Mouse (Mus musculus) lung, embryonic 15.5 days (tissue): ENCODE results near the gene Sptan1. TPM values are rescaled to one million over a fixed set of nuclear protein-coding genes. Genes with fewer than 3 reads are reported as not detected.
"Not testable (repeated sequence)": the region's sequence is repeated elsewhere in the genome, so short reads cannot be mapped to it uniquely, and the experiment has no call there.

ENCODE experiments used
- ATAC-seq: fragments of 200-750 bp; cut with Nextera tagmentation; 2 replicates; pipeline ENCODE4 v1.8.0; 2017; ENCODE audit warnings: moderate number of reproducible peaks, borderline replicate concordance; ENCODE audit not compliant: low FRiP score, low TSS enrichment; ENCODE audit errors: extremely low read depth
- H3K27ac ChIP-seq: fragments of 300-500 bp; sonication (generic); 2 replicates; pipeline ENCODE4 v1.5.1; 2015; ENCODE audit warnings: moderate library complexity, mild to moderate bottlenecking, inconsistent platforms
- H3K27me3 ChIP-seq: fragments of 300-500 bp; sonication (generic); 2 replicates; pipeline ENCODE4 v1.6.1; 2015; ENCODE audit warnings: inconsistent platforms
- H3K36me3 ChIP-seq: fragments of 300-500 bp; sonication (generic); 2 replicates; pipeline ENCODE4 v1.6.1; 2015; ENCODE audit warnings: inconsistent platforms
- H3K4me1 ChIP-seq: fragments of 300-500 bp; sonication (generic); 2 replicates; pipeline ENCODE4 v1.6.1; 2015; ENCODE audit warnings: inconsistent platforms
- H3K4me2 ChIP-seq: fragments of 300-500 bp; sonication (generic); 2 replicates; pipeline ENCODE4 v1.6.1; 2015; ENCODE audit warnings: inconsistent platforms, mild to moderate bottlenecking, moderate library complexity
- H3K4me3 ChIP-seq: fragments of 300-500 bp; sonication (generic); 2 replicates; pipeline ENCODE4 v1.5.1; 2015; ENCODE audit warnings: mild to moderate bottlenecking, inconsistent platforms
- H3K9ac ChIP-seq: fragments of 300-500 bp; sonication (generic); 2 replicates; pipeline ENCODE4 v1.6.1; 2015; ENCODE audit warnings: inconsistent platforms
- H3K9me3 ChIP-seq: fragments of 300-500 bp; sonication (generic); 2 replicates; pipeline ENCODE4 v1.6.1; 2016; ENCODE audit warnings: inconsistent platforms
- WGBS: fragments of 180-500 bp; shearing (Covaris S2); methylation state at CpG from one replicate; pipeline ENCODE4 v1.1.7; 2015; 5-methylcytosine and 5-hydroxymethylcytosine counted together
- polyA plus RNA-seq: library from polyadenylated mRNA; unstranded; fragments of >200 nt; fragmentation: Nextera tagmentation; extraction: Ambion mirVana; gene quantifications from 2 replicates; pipeline ENCODE4 v1.2.1, GENCODE M21; 2015

Gene Sptan1
- polyA plus RNA-seq, 1 experiment from 2014 or later: 102 TPM

DNA sequence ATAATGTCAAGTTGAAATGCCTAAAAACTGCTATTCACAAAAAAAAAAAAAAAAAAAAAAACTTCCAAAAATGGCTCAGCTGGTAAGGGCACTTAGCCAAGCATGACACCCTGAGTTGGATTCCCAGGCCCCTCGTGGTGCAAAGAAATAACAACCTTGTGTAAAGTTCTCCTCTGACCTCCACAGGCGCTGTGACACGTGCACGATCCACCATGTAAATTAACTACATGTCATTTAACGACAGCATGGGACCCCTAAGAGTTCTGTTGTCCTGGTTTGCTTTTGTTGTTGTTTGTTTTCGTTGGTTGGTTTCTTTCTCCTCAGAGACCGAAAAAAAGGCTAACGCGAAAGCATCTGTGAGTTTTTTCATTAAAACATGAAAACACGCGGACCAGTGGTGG, 82.7 kb downstream of the Sptan1 start:
- H3K4me3 ChIP-seq: peak overlapping the region; percentile 61
- peak overlapping the region; percentile 71 for H3K4me2 ChIP-seq
- H3K4me1 ChIP-seq: no peaks in the 10 kb centered on the region
- peak overlapping the region; percentile 90; the same call in 1 of the 2 replicates for H3K27ac ChIP-seq
- H3K36me3 ChIP-seq: 0 out of 2 replicates have a peak, but pooled peaks cover 2% of the 10 kb centered on the region
- H3K27me3 ChIP-seq: no peaks in the 10 kb centered on the region
- H3K9me3 ChIP-seq: no peaks in the 10 kb centered on the region
- WGBS: 56% methylated on average over 11 of the region's 11 CpGs
- peak overlapping the region; percentile 57 for H3K9ac ChIP-seq
- ATAC-seq: no peak

- H3K4me1 ChIP-seq: no peaks in the 10 kb centered on the region
- H3K9me3 ChIP-seq: no peaks in the 10 kb centered on the region
- peak within 1 kb of the TSS; percentile 71 for H3K4me2 ChIP-seq
- 0 out of 2 replicates have a peak, but pooled peaks cover 2% of the 10 kb centered on the region for H3K36me3 ChIP-seq
- no peaks in the 10 kb centered on the region for H3K27me3 ChIP-seq
- H3K27ac ChIP-seq: peak within 1 kb of the TSS; percentile 90
- peak within 1 kb of the TSS; percentile 61 for H3K4me3 ChIP-seq
- peak; percentile 95 for ATAC-seq
- H3K9ac ChIP-seq: peak within 1 kb of the TSS; percentile 57
- WGBS: under 1% methylated on average over 54 of the region's 54 CpGs
These were observed 83.5 kb downstream of the Sptan1 start, which contains the start of gene Wdr34 for GRCm38 (mm10) chr2:30048699-30049388. TSS of gene Wdr34 (minus strand) at chr2:30048881.

DNA sequence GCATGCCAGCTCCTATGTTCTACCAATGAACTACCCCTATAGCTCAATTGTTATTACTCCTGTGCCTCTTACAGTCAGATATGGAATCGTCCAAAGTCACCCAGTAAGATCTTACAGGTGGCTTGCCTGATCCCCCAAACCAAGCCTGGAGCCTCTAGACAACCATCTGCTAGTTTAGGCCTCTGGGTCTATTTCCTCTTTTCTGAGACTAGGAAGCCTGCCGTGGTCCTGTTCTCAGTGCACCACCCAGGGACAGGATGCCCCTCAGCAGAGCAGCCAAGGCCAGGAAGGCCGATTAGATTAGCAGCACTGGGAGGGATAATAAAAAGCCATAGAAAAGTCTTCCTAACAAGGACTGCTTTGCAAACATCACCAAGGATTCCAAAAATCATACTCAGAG, 84.5 kb downstream of the Sptan1 start:
- Histone ChIP-seq H3K4me1 (no peaks in the 10 kb centered on the region), H3K36me3 (0 out of 2 replicates have a peak, but pooled peaks cover 2% of the 10 kb centered on the region), H3K4me3 (no peak overlapping the region), H3K9ac (no peak overlapping the region), H3K27ac (no peak overlapping the region), H3K9me3 (no peaks in the 10 kb centered on the region), H3K27me3 (no peaks in the 10 kb centered on the region), H3K4me2 (no peak overlapping the region)
- 74% methylated on average over 3 of the region's 3 CpGs for WGBS
- ATAC-seq: no peak

DNA sequence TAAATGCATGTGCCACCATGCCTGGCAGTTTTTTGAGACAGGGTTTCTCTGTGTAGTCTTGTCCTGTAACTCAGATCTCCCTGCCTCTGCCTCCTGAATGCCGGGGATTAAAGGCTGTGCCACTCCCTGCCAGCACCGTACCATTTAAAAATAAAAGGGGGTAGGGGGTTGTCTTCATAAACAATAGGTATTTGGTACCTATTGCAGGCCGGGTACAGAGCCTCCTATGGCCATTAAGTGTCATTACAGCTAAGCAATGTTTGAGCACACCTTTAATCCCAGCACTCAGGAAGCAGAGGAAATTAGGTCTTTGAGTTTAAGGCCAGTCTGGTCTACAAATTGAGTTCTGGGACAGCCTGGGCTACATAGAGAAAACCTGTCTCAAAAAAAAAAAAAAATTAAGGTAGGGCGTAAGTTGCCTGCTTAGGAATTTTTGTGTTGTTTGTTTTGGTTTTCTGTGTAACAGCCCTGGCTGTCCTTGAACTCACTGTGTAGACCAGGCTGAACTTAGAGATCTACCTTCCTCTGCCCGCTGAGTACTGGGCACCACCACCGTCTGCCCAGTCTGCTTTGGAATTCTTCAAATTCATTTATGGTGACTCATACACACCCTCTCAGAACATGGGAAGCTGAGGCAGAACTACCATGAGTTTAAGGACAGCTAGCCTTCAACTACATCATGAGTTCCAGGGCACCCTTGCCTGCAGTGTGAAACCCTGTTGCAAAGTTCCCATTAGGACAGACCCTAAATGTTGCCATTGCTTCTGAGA, 86.8 kb downstream of the Sptan1 start:
- Histone ChIP-seq H3K9ac (no peak overlapping the region), H3K36me3 (no peaks in the 10 kb centered on the region), H3K4me1 (no peaks in the 10 kb centered on the region), H3K4me3 (no peak overlapping the region), H3K4me2 (no peak overlapping the region), H3K27me3 (no peaks in the 10 kb centered on the region), H3K9me3 (no peaks in the 10 kb centered on the region), H3K27ac (no peak overlapping the region)
- WGBS: 38% methylated on average over 6 of the region's 6 CpGs
- no peak for ATAC-seq

DNA sequence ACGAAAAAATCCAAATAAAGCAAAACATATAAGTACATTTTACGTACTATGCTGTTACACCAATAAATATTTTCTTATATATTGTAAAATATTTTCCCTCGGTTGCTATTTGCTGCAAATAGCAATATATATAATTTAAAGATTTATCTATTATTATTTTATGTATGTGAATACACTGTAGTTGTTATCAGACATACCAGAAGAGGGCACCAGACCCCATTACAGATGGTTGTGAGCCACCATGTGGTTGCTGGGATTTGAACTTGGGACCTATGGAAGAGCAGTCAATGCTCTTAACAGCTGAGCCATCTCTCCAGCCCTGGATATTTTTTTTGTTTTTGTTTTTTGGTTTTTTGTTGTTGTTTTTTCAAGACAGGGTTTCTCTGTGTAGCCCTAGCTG, 90.0 kb downstream of the Sptan1 start:
- H3K4me3 ChIP-seq, H3K9ac ChIP-seq, H3K9me3 ChIP-seq, H3K4me2 ChIP-seq, ATAC-seq, H3K27me3 ChIP-seq, H3K27ac ChIP-seq, H3K4me1 ChIP-seq, H3K36me3 ChIP-seq: not testable (repeated sequence)
- 86% methylated on average over 3 of the region's 3 CpGs for WGBS

GRCm38 (mm10) chr2:30056736-30057135, 91.4 kb downstream of the Sptan1 start:
- Histone ChIP-seq H3K27ac (no peak overlapping the region), H3K9me3 (no peaks in the 10 kb centered on the region), H3K4me1 (peaks cover 8% of the 10 kb centered on the region; the same call in 1 of the 2 replicates), H3K27me3 (no peaks in the 10 kb centered on the region), H3K9ac (no peak overlapping the region), H3K4me2 (no peak overlapping the region), H3K4me3 (no peak overlapping the region), H3K36me3 (no peaks in the 10 kb centered on the region)
- WGBS: 78% methylated on average over 3 of the region's 3 CpGs
- no peak for ATAC-seq

- WGBS: 39% methylated on average over 12 of the region's 12 CpGs
- ATAC-seq: no peak
- H3K36me3 ChIP-seq: no peaks in the 10 kb centered on the region
- H3K27ac ChIP-seq: no peak within 1 kb of the TSS
- no peaks in the 10 kb centered on the region for H3K9me3 ChIP-seq
- no peak within 1 kb of the TSS for H3K4me2 ChIP-seq
- peaks cover 8% of the 10 kb centered on the region; the same call in 1 of the 2 replicates for H3K4me1 ChIP-seq
- no peak within 1 kb of the TSS for H3K4me3 ChIP-seq
- H3K9ac ChIP-seq: no peak within 1 kb of the TSS
- no peaks in the 10 kb centered on the region for H3K27me3 ChIP-seq
These were observed 92.0 kb downstream of the Sptan1 start, which contains the start of gene Set for GRCm38 (mm10) chr2:30057223-30057904. TSS of gene Set (plus strand) at chr2:30057378.

DNA sequence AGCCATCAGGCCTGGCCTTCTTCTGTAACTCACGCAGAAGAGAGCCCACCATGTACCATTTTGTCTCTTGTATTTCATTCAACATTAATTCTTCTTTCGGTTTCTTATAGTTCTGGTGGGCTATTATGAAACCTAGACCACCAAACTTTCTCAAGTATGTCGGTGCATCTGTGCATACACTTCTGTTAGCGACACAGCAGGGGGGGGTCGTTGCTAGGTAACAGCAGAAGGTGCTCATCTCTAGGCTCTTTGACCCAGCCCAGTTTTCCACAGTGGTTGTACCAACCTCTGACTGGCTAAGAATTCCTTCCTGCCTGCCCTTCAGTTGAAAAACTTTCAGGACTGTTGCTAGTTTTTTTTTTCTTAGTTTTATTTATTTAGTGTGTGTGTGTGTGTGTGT, 93.1 kb downstream of the Sptan1 start:
- 56% methylated on average over 5 of the region's 5 CpGs for WGBS
- H3K36me3 ChIP-seq: no peaks in the 10 kb centered on the region
- H3K9ac ChIP-seq: no peak overlapping the region
- H3K27ac ChIP-seq: no peak overlapping the region
- no peak overlapping the region for H3K4me3 ChIP-seq
- no peak for ATAC-seq
- peaks cover 10% of the 10 kb centered on the region for H3K4me1 ChIP-seq
- no peaks in the 10 kb centered on the region for H3K27me3 ChIP-seq
- no peaks in the 10 kb centered on the region for H3K9me3 ChIP-seq
- no peak overlapping the region for H3K4me2 ChIP-seq

DNA sequence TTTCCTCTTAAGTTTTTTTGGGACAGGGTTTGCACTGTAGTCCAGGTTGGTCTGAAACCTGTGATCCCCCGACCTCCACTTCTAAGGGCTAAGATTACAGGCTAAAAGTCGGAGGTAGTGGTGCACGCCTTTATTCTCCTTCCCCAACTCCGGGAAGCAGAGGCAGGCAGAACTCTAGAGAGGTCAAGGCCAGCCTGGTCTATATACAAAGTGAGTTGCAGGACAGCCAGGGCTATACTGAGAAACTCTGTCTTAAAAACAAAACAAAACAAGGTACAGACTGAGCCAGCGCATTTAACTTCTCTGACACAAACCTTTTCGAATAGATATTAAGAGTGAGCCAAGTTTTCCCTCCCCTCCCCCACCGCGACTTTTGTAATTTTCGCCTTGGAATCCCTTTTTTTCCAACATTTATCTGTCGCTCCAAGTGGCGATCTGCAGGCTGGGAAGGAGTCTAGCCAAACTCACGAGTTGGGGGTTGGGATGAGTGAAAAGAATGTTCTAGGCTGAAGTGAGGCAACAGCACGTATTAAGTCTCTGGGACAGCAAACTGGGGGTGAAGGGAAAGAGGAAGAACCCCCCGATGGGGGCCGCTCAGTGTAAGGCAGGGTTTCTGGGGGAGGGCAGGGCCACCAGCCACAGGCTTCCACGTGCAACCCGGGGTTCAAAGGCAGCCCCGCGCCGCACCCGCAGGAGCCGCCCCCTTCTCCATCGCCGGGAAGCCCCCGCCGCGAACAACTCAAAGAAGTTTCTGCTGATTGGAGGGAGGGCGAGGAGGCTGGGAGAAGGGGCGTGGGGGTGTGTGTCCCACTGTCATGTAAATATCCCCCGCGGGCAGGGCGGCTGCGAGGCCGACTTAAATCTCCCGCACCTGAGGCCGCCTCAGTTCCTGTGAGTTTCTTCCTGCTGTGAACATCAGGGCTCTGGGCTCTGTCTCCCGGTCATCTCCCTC, 96.1 kb downstream of the Sptan1 start:
- WGBS: 7% methylated on average over 36 of the region's 37 CpGs
- H3K27me3 ChIP-seq: no peaks in the 10 kb centered on the region
- H3K4me3 ChIP-seq: peak overlapping the region; percentile 65
- H3K4me1 ChIP-seq: peaks cover 32% of the 10 kb centered on the region
- peak overlapping the region; percentile 89 for H3K4me2 ChIP-seq
- peak overlapping the region; percentile 98 for H3K27ac ChIP-seq
- peak overlapping the region; percentile 59 for H3K9ac ChIP-seq
- peak; percentile 44 for ATAC-seq
- no peaks in the 10 kb centered on the region for H3K36me3 ChIP-seq
- H3K9me3 ChIP-seq: no peaks in the 10 kb centered on the region

- peaks cover 32% of the 10 kb centered on the region for H3K4me1 ChIP-seq
- peak overlapping the region; percentile 98 for H3K27ac ChIP-seq
- no peaks in the 10 kb centered on the region for H3K9me3 ChIP-seq
- H3K27me3 ChIP-seq: no peaks in the 10 kb centered on the region
- H3K4me3 ChIP-seq: peak overlapping the region; percentile 65
- peak overlapping the region; percentile 59 for H3K9ac ChIP-seq
- no peaks in the 10 kb centered on the region for H3K36me3 ChIP-seq
- 0 out of 2 replicates have a peak, but pooled peaks have one; percentile 11 for ATAC-seq
- H3K4me2 ChIP-seq: peak overlapping the region; percentile 89
- WGBS: 0% methylated on average over 40 of the region's 40 CpGs
These were observed 97.1 kb downstream of the Sptan1 start for GRCm38 (mm10) chr2:30062249-30063093.
